Mouse (Mus musculus) heart, embryonic 16.5 days (tissue): ENCODE data around the gene Aph1b. TPM values are rescaled to one million over a fixed set of nuclear protein-coding genes. Genes with fewer than 3 reads are reported as not detected.

Experiments
- ATAC-seq: fragments of 200-750 bp; cut with Nextera tagmentation; replicated peaks from 2 replicates; pipeline ENCODE4 v1.8.0; 2017; ENCODE audit warnings: moderate number of reproducible peaks; ENCODE audit not compliant: insufficient read depth, low FRiP score; ENCODE audit errors: extremely low read depth
- H3K27ac ChIP-seq: fragments of 300-500 bp; sonication (generic); 2 replicates; pipeline ENCODE4 v1.5.1; 2014; ENCODE audit warnings: mild to moderate bottlenecking, low read length, control low read depth, moderate library complexity
- H3K27me3 ChIP-seq: fragments of 300-500 bp; sonication (generic); 2 replicates; pipeline ENCODE4 v1.6.1; 2014; ENCODE audit warnings: low read length, mixed read lengths; ENCODE audit not compliant: control insufficient read depth, insufficient read depth
- H3K36me3 ChIP-seq: fragments of 300-500 bp; sonication (generic); 2 replicates; pipeline ENCODE4 v1.6.1; 2014; ENCODE audit not compliant: control insufficient read depth, insufficient read depth
- H3K4me1 ChIP-seq: fragments of 300-500 bp; sonication (generic); 2 replicates; pipeline ENCODE4 v1.6.1; 2014; ENCODE audit warnings: low read length, mixed read lengths; ENCODE audit not compliant: control insufficient read depth, insufficient read depth
- H3K4me2 ChIP-seq: fragments of 300-500 bp; sonication (generic); 2 replicates; pipeline ENCODE4 v1.6.1; 2014; ENCODE audit warnings: low read depth, mild to moderate bottlenecking, control low read depth, low read length
- H3K4me3 ChIP-seq: fragments of 300-500 bp; sonication (generic); 2 replicates; pipeline ENCODE4 v1.5.1; 2014; ENCODE audit warnings: mild to moderate bottlenecking, control low read depth, low read length
- H3K9ac ChIP-seq: fragments of 300-500 bp; sonication (generic); 2 replicates; pipeline ENCODE4 v1.6.1; 2014; ENCODE audit warnings: low read length, control low read depth
- H3K9me3 ChIP-seq: fragments of 300-500 bp; sonication (generic); replicated peaks from 2 replicates; pipeline ENCODE4 v1.6.1; 2016; ENCODE audit warnings: low read length; ENCODE audit not compliant: control insufficient read depth
- WGBS: fragments of 180-500 bp; shearing (Covaris S2); extraction: QIAGEN DNeasy Blood & Tissue Kit; methylation state at CpG from one replicate; pipeline ENCODE4 v1.1.7; 2014; 5-methylcytosine and 5-hydroxymethylcytosine counted together
- polyA plus RNA-seq: library from polyadenylated mRNA; unstranded; fragments of >200 nt; fragmentation: Nextera tagmentation; extraction: Ambion mirVana; gene quantifications from 2 replicates; pipeline ENCODE4 v1.2.1, GENCODE M21; 2015

The Aph1b gene
- polyA plus RNA-seq, 1 experiment from 2014 or later: 7.0 TPM

DNA sequence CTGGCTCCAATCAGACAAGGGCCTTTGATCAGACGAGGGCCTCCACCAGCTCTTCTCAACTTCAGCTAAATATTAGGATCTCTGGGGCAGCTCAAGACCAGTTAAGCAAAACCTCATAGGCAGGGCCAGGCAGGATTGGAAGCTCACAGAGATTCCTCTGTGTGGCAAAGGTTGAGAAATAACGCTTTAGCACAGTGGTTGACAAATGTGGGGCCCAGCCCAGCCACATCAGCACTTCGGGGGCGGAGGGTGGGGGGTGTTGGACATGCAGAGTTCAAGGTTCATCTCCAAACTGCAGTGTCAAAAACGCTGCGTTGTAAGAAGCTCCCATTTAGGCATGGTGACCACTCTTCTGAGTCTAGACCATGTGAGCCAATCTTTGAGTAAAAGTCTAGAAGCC lies 60.7 kb downstream of the Aph1b start:
- Histone ChIP-seq H3K27me3 (no peaks in the 10 kb centered on the region), H3K4me1 (peaks cover 8% of the 10 kb centered on the region), H3K36me3 (no peaks in the 10 kb centered on the region), H3K9ac (no peak overlapping the region), H3K27ac (no peak overlapping the region), H3K9me3 (no peaks in the 10 kb centered on the region), H3K4me3 (no peak overlapping the region), H3K4me2 (no peak overlapping the region)
- 87% methylated on average over 6 of the region's 6 CpGs for WGBS
- ATAC-seq: no peak

GRCm38 (mm10) chr9:66732791-66733691 lies 62.2 kb downstream of the Aph1b start:
- WGBS: 23% methylated on average over 15 of the region's 15 CpGs
- Histone ChIP-seq H3K27me3 (no peaks in the 10 kb centered on the region), H3K36me3 (no peaks in the 10 kb centered on the region), H3K4me2 (no peak overlapping the region), H3K9ac (no peak overlapping the region), H3K9me3 (no peaks in the 10 kb centered on the region), H3K27ac (no peak overlapping the region), H3K4me3 (no peak overlapping the region), H3K4me1 (peaks cover 8% of the 10 kb centered on the region)
- no peak for ATAC-seq

GRCm38 (mm10) chr9:66731284-66731683 lies 64.0 kb downstream of the Aph1b start:
- no peak for ATAC-seq
- no peak overlapping the region for H3K27ac ChIP-seq
- peaks cover 8% of the 10 kb centered on the region for H3K4me1 ChIP-seq
- H3K27me3 ChIP-seq: no peaks in the 10 kb centered on the region
- H3K36me3 ChIP-seq: no peaks in the 10 kb centered on the region
- H3K4me2 ChIP-seq: no peak overlapping the region
- no peak overlapping the region for H3K9ac ChIP-seq
- 45% methylated on average over 7 of the region's 7 CpGs for WGBS
- no peak overlapping the region for H3K4me3 ChIP-seq
- H3K9me3 ChIP-seq: no peaks in the 10 kb centered on the region

DNA sequence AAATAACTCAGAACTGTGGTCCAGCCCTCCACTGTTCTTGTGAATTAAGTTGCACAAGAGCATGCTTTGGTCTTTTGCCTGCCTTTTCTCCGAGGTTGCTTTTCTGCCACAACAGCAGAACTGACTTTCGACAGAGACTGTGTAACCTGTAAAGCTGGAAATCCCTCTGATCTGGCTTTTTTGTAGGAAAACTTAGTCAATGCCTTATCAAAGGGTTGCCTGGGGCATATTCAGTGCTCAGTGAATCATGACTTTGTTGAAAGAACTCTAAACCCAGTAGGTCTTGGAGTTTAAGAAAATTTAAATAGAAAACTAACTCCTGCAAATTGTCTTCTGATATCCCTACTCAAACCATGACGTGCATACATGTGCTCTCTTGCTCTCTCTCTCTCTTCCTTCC lies 64.7 kb downstream of the Aph1b start:
- Histone ChIP-seq H3K4me1 (peaks cover 8% of the 10 kb centered on the region), H3K9me3 (no peaks in the 10 kb centered on the region), H3K9ac (no peak overlapping the region), H3K36me3 (no peaks in the 10 kb centered on the region), H3K27me3 (no peaks in the 10 kb centered on the region), H3K4me3 (no peak overlapping the region), H3K27ac (no peak overlapping the region), H3K4me2 (no peak overlapping the region)
- 58% methylated on average over 3 of the region's 3 CpGs for WGBS
- no peak for ATAC-seq

DNA sequence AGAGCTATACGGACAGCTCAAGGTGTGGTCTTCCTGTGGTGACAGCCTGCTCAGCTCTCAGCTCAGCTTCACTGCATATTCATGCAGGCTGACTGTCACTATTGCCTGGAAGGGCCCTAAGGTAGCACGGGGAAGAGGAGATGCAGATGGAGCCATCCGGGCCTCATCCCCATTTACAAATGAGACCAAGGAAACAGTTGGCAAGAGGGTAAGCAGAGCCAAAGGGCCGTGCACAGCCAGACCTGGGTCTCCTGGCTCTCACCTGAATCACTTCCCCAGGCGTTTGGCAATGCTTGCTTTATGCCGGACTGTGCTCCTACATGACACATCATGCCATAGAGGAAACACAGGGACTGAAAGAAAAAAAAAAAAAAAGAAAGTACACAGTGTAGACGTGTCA lies 68.0 kb downstream of the Aph1b start:
- no peaks in the 10 kb centered on the region for H3K36me3 ChIP-seq
- H3K4me1 ChIP-seq: no peaks in the 10 kb centered on the region
- H3K27ac ChIP-seq: no peak overlapping the region
- no peak overlapping the region for H3K9ac ChIP-seq
- WGBS: 61% methylated on average over 7 of the region's 7 CpGs
- no peak overlapping the region for H3K4me3 ChIP-seq
- no peaks in the 10 kb centered on the region for H3K27me3 ChIP-seq
- no peak for ATAC-seq
- H3K9me3 ChIP-seq: no peaks in the 10 kb centered on the region
- H3K4me2 ChIP-seq: no peak overlapping the region

DNA sequence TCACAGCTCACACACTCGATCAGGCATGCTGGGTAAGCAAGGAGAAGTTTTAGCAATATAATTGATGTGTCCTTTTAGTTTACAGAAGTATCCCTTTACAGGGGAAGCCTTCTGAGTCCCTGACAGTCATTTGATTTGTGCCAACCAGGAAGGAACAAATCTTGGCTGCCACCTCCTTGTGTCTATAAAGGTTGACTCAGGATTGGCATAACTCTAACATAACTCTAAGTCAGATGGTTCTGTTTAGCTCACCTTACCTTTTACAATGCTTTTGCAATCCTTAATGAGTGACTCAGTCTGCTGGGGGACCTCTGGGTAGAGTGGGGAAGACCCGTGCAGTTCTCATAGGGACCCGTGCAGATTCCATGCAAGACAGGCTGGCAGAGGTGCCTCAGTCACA lies 69.7 kb downstream of the Aph1b start:
- 79% methylated on average over 3 of the region's 3 CpGs for WGBS
- H3K27ac ChIP-seq: no peak overlapping the region
- H3K36me3 ChIP-seq: no peaks in the 10 kb centered on the region
- no peak for ATAC-seq
- H3K4me1 ChIP-seq: no peaks in the 10 kb centered on the region
- no peaks in the 10 kb centered on the region for H3K9me3 ChIP-seq
- no peak overlapping the region for H3K4me3 ChIP-seq
- no peak overlapping the region for H3K4me2 ChIP-seq
- H3K27me3 ChIP-seq: no peaks in the 10 kb centered on the region
- H3K9ac ChIP-seq: no peak overlapping the region

Other genes starting within 250 kb of the Aph1b start
- 42.3 and 42.7 TPM in 2 replicates for gene Usp3, start 202.3 kb downstream of the Aph1b start, polyA plus RNA-seq
- 0.79 and 0.81 TPM in 2 replicates for gene Car12, start 81.8 kb downstream of the Aph1b start, polyA plus RNA-seq
- gene Gm10647, start 1.5 kb upstream of the Aph1b start, polyA plus RNA-seq: 0.41 and 0.89 TPM in 2 replicates
- gene Aph1c, start 39.2 kb upstream of the Aph1b start, polyA plus RNA-seq: 1.6 and 2.0 TPM in 2 replicates
- 17.2 and 17.6 TPM in 2 replicates for gene Rab8b, start 124.2 kb upstream of the Aph1b start, polyA plus RNA-seq
- gene Rps27l, start 150.6 kb upstream of the Aph1b start, polyA plus RNA-seq: 437 and 444 TPM in 2 replicates
- 5.4 and 6.3 TPM in 2 replicates for gene Lactb, start 180.0 kb upstream of the Aph1b start, polyA plus RNA-seq